Mouse (Mus musculus) kidney, postnatal 10 days (tissue): ENCODE results near the gene Gm45261.

ENCODE experiments used
- DNase-seq: peaks from one replicate; pipeline ENCODE4 v3.0.0; 2021; ENCODE audit warnings: mixed read lengths

Gene Gm45261

GRCm38 (mm10) chr1:80461348-80461747, at the start of gene Gm45261:
Gm45261 (minus strand) TSS chr1:80461448.
- DNase-seq: no peak

DNA sequence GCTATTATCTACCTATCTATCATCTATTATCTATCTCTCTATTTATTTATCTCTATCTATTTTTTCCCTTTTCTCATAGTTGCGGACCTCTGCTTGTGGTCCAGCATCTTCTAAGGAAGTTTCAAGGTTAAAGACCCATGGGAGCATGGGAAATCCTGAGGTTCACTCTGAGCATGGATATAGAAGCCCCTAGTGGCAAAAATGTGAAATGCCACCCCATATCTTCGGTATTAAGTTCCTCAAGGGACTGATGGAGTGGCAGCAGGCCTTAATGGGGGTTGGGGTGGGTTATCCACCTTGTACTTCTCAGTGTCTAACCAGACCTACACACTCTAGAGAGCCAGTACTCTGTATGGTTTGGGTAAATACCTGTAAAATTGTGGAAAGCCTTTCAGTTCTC, 43.5 kb upstream of the Gm45261 start:
- peak; percentile 12 for DNase-seq

- no peak for DNase-seq
Measured at GRCm38 (mm10) chr1:80504081-80504480, 42.8 kb upstream of the Gm45261 start.

- no peak for DNase-seq
Measured at GRCm38 (mm10) chr1:80502456-80503165, 41.4 kb upstream of the Gm45261 start.

GRCm38 (mm10) chr1:80499264-80499663, 38.0 kb upstream of the Gm45261 start:
- DNase-seq: no peak

DNA sequence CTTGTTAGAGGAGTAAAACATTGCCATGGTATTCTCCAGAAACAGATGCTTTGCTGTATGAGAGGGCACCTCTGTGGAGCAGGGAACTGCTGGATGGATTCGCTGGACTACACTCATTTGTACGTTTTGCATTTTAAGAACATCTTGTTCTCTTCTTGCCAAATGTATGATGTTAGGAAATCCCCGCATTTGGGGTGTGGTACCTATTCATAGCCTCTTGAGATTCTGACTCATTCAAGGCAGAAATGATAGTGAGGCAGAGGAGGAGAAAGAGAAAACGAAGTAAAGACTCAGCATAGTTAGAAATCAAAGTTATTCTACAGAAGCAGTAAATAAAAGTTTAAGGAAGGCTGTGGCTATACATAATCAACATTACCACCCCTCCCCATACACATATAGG, 35.1 kb upstream of the Gm45261 start:
- DNase-seq: no peak

GRCm38 (mm10) chr1:80483419-80483818, 22.2 kb upstream of the Gm45261 start:
- DNase-seq: no peak

DNA sequence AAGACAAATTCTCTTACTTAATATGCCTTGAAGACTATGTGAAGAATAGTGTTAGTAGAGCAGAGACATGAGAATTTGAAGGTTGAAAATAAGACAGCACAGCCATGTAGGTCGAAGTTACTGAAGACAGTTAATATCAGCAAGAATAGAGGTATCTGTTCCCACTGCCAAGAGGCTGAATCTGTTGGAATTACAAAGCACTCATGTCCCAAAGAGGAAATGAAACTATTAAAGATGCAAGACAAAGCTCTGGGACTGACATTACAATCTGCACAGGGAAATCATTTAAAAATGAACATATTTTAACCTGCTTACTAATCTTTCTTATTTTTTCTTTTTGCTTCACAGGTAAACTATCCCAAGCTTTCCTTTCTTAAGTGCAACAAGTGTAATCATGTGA, 13.7 kb upstream of the Gm45261 start:
- DNase-seq: no peak

- DNase-seq: no peak
Measured at GRCm38 (mm10) chr1:80472395-80472794, 11.1 kb upstream of the Gm45261 start.

GRCm38 (mm10) chr1:80459923-80460322, 1.3 kb downstream of the Gm45261 start:
- DNase-seq: no peak

DNA sequence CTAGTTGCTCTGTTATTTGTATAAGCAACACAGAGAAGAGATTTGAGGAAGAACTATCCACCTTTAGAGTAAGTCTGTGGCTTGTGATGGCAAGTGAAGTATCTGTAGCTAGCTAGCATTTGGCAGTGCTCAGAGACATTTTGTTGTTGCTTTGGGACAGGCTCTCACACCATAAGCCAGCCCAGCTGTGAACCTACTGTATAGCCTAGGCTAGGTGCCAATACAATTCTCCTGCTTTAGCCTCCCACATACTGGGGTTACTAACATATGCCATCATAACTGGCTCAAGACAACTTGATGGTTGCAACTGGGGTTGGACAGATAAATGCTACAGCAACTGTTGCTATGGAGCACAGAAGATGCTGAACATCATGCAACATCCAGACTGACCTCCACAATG, 1.8 kb downstream of the Gm45261 start:
- DNase-seq: no peak

DNA sequence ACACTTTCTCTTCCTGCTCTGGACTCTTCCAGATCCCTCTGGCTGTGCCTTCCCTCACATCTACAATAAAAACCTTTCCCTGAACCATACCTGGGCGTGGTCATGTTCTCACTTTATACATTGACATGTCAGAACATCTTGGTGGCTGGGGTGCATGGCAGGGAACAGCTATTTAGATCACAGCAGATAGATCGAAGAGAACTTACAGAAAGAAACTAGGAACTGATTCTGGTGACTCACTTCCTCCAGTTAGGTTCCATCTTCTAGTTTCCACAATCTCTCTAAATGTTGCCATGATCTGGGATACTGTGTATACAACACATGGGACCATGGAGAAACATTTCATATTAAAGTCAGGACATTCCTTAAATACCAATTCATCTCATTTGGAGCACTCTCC, 7.3 kb downstream of the Gm45261 start:
- no peak for DNase-seq

- DNase-seq: no peak
Measured at GRCm38 (mm10) chr1:80451914-80452549, 9.2 kb downstream of the Gm45261 start.

GRCm38 (mm10) chr1:80447554-80447953, 13.7 kb downstream of the Gm45261 start:
- DNase-seq: no peak

- DNase-seq: no peak
Measured at GRCm38 (mm10) chr1:80440911-80441310, 20.3 kb downstream of the Gm45261 start.

DNA sequence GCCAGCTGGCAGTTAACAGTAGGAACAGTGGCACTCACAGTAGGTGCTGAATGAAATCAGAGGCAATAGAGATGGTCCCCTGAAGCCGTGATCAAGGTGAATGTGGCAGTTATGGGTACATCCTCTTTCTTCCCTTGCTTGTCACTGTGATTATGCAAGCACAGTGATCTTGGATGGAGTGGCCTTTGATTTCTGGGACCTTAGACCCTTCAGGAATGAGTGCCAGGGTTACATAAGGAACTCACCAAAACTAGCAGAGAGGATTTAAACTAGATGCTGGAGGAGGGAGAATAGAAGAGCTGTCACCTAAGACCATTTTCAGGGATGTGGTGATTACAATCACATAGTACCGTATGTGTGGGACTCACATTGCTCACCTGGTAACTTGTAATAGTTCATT, 22.7 kb downstream of the Gm45261 start:
- DNase-seq: no peak

GRCm38 (mm10) chr1:80427946-80428345, 33.3 kb downstream of the Gm45261 start:
- DNase-seq: no peak

- no peak for DNase-seq
Measured at GRCm38 (mm10) chr1:80427425-80427824, 33.8 kb downstream of the Gm45261 start.

DNA sequence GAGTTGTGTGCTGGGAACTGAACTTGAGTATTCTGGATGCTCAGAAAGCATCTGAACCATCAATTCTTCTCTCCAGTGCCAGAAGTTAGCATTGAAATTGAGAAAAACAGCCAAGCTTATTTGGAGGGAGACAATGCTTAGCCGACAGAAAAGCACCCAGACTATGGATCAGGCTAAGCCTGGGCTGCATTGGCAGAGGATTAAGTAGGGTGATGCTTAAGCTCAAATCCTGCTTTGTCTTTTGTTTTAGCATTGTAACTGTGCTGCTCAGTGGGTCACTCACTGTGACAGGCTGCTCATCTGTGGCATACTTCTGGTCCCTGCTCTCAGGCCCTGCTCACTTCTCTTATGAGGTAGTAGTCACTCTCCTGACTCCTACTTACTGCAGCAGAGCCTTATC, 36.6 kb downstream of the Gm45261 start:
- DNase-seq: no peak

DNA sequence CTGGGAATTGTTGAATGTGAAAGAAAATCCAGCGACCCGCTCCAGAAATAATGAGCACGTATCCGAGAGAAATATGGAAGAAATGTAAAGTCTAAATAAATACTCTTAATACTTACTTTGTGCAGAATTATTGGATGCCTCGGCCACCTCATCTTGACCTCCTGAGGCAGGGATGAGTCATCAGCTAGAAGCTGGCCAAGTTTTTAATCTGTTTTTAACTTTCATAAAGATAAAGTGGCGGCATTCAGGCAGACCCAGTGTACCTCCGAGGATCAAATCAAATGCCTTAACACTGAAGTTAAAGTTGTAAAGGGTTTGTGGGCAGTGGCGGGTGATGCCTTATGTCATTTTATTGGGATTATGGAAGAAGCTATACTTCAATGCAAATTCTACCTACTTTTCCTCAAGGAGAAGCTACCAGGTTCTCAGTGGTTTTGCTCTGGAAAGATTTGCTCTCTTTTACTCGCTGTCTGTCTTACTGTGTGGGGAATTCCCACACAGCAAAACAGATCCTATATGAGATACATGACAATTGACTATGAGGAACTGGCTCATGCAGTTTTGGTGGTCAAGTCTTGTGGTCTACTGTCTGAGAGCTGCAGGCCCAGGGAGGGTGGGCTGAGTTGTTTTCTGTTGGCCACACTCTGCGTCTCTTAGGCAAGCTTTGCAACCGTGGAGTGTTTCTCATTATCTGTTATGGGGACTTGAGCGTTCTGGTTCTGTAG, 42.8 kb downstream of the Gm45261 start:
- DNase-seq: no peak

DNA sequence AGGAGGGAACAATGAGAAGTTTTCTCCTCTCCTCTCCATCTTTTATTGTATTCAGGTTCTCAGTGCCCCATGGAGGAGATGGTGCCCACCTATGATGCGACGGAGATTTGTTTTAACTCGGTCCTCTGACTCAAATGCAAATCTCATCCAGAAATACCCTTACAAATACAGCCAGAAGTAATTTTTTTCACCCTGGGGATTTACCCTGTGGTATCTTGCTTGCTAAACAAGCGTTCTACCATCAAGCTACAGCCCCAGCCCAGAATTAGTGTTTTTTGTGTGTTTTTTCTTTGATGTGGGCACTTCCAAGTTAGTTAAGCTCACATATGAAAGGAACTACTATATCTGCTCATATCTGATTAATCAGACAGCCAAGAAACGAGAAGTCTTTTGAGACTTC, 44.9 kb downstream of the Gm45261 start:
- no peak for DNase-seq

GRCm38 (mm10) chr1:80412521-80412920, 48.7 kb downstream of the Gm45261 start:
- DNase-seq: no peak

DNA sequence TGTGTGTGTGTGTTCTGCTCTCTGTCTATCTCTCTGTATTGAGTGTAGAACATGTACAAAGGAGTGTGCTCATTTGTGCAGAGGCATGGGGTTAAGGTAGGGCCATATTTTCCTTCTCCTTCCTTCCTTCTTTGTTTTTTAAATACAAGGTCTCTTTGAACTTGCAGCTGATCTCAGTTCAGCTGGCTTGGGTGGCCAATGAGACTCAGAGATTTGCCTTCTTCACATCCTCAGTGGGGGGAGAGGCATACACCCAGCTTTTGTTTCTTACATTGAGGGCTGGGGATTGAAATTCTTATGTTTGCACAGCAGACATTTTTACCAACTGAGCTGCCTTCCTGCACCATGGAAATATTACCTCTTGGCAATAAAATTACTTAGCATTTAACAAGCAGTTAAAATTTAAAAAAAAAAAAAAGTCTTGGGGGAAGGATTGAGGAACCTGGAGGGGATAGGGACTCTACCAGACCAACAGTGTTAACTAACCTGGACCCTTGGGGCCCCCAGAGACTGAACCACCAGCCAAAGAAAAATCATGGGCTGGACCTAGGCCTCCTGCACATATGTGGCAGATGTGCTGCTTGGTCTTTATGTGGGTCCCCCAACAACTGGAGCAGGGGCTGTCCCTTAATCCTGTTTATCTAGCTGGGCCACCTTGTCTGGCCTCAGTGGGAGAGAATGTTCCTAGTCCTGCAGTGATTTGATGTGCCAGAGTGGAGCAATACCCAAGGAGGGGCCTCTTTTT, 50.8 kb downstream of the Gm45261 start:
- no peak for DNase-seq
